Mouse (Mus musculus) embryonic facial prominence, embryonic 11.5 days (tissue): ENCODE data around the gene Nup160. TPM values are rescaled to one million over a fixed set of nuclear protein-coding genes. Genes with fewer than 3 reads are reported as not detected.

Experiments
- ATAC-seq: fragments of 200-750 bp; cut with Nextera tagmentation; replicated peaks from 2 replicates; pipeline ENCODE4 v1.8.0; 2017; ENCODE audit warnings: low read depth; ENCODE audit not compliant: insufficient number of reproducible peaks, low FRiP score, low TSS enrichment
- DNase-seq: peaks from one replicate; pipeline ENCODE4 v3.0.0-alpha.2; 2015; ENCODE audit warnings: low spot score
- H3K27ac ChIP-seq: fragments of 300-500 bp; sonication (generic); replicated peaks from 2 replicates; pipeline ENCODE4 v1.5.1; 2014; ENCODE audit warnings: mild to moderate bottlenecking, low read depth, low read length, control low read depth
- H3K27me3 ChIP-seq: fragments of 300-500 bp; sonication (generic); 2 replicates; pipeline ENCODE4 v1.6.1; 2014; ENCODE audit warnings: mild to moderate bottlenecking, low read length, moderate library complexity, mixed read lengths; ENCODE audit not compliant: control insufficient read depth, insufficient read depth
- H3K36me3 ChIP-seq: fragments of 300-500 bp; sonication (generic); replicated peaks from 2 replicates; pipeline ENCODE4 v1.6.1; 2014; ENCODE audit warnings: low read depth, mild to moderate bottlenecking, low read length, moderate library complexity, mixed read lengths; ENCODE audit not compliant: control insufficient read depth, insufficient read depth
- H3K4me1 ChIP-seq: fragments of 300-500 bp; sonication (generic); 2 replicates; pipeline ENCODE4 v1.6.1; 2014; ENCODE audit warnings: low read length, mixed read lengths; ENCODE audit not compliant: control insufficient read depth, insufficient read depth
- H3K4me2 ChIP-seq: fragments of 300-500 bp; sonication (generic); 2 replicates; pipeline ENCODE4 v1.6.1; 2014; ENCODE audit warnings: low read depth, mild to moderate bottlenecking, control low read depth, low read length, moderate library complexity
- H3K4me3 ChIP-seq: fragments of 300-500 bp; sonication (generic); 2 replicates; pipeline ENCODE4 v1.5.1; 2014; ENCODE audit warnings: low read depth, low read length, control low read depth
- H3K9ac ChIP-seq: fragments of 300-500 bp; sonication (generic); replicated peaks from 2 replicates; pipeline ENCODE4 v1.6.1; 2014; ENCODE audit warnings: mild to moderate bottlenecking, control low read depth, low read length
- H3K9me3 ChIP-seq: fragments of 300-500 bp; sonication (generic); replicated peaks from 2 replicates; pipeline ENCODE4 v1.6.1; 2016; ENCODE audit warnings: mild to moderate bottlenecking, low read length, inconsistent platforms, mixed read lengths; ENCODE audit not compliant: control insufficient read depth
- WGBS: fragments of 180-500 bp; shearing (Covaris S2); extraction: QIAGEN DNeasy Blood & Tissue Kit; methylation state at CpG from one replicate; pipeline ENCODE4 v1.1.7; 2014; 5-methylcytosine and 5-hydroxymethylcytosine counted together
- polyA plus RNA-seq: library from polyadenylated mRNA; unstranded; fragments of >200 nt; fragmentation: Nextera tagmentation; extraction: Ambion mirVana; gene quantifications from 2 replicates; pipeline ENCODE4 v1.2.1, GENCODE M21; 2014

Gene Nup160
- polyA plus RNA-seq, result 69.9 and 74.3 TPM in 2 replicates

DNA sequence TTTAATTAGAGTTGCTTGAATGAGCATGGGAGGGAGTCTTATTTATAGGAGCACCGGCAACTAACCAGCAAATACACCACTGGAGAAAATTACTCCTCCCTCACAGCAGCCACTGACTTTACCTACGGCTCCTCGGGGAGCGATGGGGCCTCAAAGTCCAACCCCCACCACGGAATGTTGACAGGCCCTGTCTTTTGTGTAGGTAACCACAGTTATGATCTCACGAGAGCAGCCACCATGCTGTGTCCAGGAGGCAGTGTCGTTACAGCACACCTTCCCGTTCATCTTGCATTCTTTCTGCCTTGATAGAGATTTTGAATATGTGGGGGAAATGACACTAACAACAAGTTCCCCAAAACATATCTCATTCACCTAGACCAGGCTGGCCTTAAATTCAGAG is at the start of gene Nup160:
Nup160 (plus strand) TSS at position 209 of the 400 bp plus-strand sequence.
- no peak for DNase-seq
- Histone ChIP-seq H3K4me2 (no peak within 1 kb of the TSS), H3K4me3 (no peak within 1 kb of the TSS), H3K9ac (no peak within 1 kb of the TSS), H3K36me3 (no peaks in the 10 kb centered on the region), H3K9me3 (no peaks in the 10 kb centered on the region), H3K27me3 (no peaks in the 10 kb centered on the region), H3K27ac (no peak within 1 kb of the TSS), H3K4me1 (no peaks in the 10 kb centered on the region)
- WGBS, result 77% methylated on average over 8 of the region's 8 CpGs
- ATAC-seq, result no peak

GRCm38 (mm10) chr2:90628261-90628660 is 48.8 kb upstream of the Nup160 start:
- H3K27me3 ChIP-seq, result no peaks in the 10 kb centered on the region
- no peaks in the 10 kb centered on the region for H3K36me3 ChIP-seq
- H3K4me3 ChIP-seq, result no peak overlapping the region
- H3K9ac ChIP-seq, result no peak overlapping the region
- H3K9me3 ChIP-seq, result no peaks in the 10 kb centered on the region
- no peak overlapping the region for H3K4me2 ChIP-seq
- DNase-seq (no peak), ATAC-seq (no peak)
- H3K4me1 ChIP-seq, result no peaks in the 10 kb centered on the region
- H3K27ac ChIP-seq, result no peak overlapping the region
- 93% methylated on average over 5 of the region's 5 CpGs for WGBS

DNA sequence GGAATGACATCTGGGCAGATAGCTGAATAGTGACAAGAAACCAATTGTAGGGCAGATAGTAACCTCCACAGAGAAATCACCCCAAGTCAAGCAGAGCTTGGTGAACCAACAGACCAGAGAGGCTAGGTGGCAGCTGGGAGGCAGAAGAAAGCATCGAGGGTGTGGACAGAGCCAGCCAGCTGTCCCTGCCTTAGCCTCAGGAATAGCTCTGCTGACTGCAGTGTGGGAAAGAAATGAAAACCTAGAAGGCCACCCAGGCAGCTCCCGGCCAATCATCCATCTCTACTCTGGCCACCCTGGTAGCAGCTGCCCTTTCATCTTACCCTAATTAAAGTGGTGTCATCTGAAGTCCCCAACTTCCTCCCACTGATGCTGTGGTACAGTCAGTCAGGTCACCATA is 47.5 kb upstream of the Nup160 start:
- ATAC-seq (no peak), DNase-seq (no peak)
- H3K9me3 ChIP-seq, result no peaks in the 10 kb centered on the region
- 51% methylated on average over 2 of the region's 2 CpGs for WGBS
- no peak overlapping the region for H3K27ac ChIP-seq
- H3K4me3 ChIP-seq, result no peak overlapping the region
- H3K36me3 ChIP-seq, result no peaks in the 10 kb centered on the region
- H3K9ac ChIP-seq, result no peak overlapping the region
- H3K4me1 ChIP-seq, result no peaks in the 10 kb centered on the region
- no peaks in the 10 kb centered on the region for H3K27me3 ChIP-seq
- H3K4me2 ChIP-seq, result no peak overlapping the region

DNA sequence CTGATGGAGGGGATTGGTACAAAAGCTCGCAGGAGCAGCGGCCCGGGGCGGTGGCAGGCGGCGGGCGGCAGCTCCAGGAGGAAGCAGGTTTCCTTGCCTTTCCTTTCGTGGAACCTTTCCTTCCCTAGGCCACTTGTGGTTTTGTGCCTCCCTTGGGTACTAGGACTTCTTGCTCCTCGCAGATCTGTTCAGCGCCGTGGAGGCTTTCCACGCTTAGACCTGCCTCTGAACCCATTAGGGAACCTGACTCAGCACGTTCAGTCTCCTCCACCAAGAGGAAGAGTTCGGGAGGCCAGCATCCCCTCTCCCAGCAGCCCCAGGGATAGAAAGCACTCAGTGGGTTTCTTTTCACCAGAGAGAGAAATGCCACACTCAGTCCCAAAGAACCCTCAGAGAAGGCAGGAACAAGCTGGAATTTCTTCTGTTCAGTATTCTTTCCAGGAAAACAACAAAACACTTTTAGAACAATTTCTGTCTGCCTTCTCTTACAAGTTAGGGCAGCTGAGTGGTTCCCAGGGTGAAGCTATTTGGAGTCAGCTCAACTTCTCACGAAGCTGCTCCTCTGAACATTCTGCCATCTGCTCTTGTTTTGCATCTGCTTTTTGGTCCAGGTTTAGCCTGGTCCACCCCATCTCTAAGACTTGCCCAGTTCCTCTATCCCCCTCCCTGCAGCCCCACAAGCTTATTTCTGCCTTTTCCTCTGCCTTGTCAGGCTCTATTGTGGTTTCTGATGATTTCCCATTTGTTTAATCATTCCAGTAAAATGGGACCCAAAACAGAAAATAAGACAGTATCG is 44.9 kb upstream of the Nup160 start:
- WGBS, result 73% methylated on average over 16 of the region's 16 CpGs
- Histone ChIP-seq H3K9ac (no peak overlapping the region), H3K4me1 (no peaks in the 10 kb centered on the region), H3K9me3 (no peaks in the 10 kb centered on the region), H3K36me3 (no peaks in the 10 kb centered on the region), H3K27me3 (no peaks in the 10 kb centered on the region), H3K4me3 (no peak overlapping the region), H3K4me2 (no peak overlapping the region), H3K27ac (no peak overlapping the region)
- no peak for ATAC-seq
- DNase-seq, result no peak

GRCm38 (mm10) chr2:90634671-90635070 is 42.3 kb upstream of the Nup160 start:
- H3K4me3 ChIP-seq, result no peak overlapping the region
- no peak overlapping the region for H3K9ac ChIP-seq
- no peak for ATAC-seq
- H3K27ac ChIP-seq, result no peak overlapping the region
- H3K4me1 ChIP-seq, result no peaks in the 10 kb centered on the region
- H3K27me3 ChIP-seq, result no peaks in the 10 kb centered on the region
- no peak for DNase-seq
- no peaks in the 10 kb centered on the region for H3K9me3 ChIP-seq
- H3K4me2 ChIP-seq, result no peak overlapping the region
- H3K36me3 ChIP-seq, result no peaks in the 10 kb centered on the region

DNA sequence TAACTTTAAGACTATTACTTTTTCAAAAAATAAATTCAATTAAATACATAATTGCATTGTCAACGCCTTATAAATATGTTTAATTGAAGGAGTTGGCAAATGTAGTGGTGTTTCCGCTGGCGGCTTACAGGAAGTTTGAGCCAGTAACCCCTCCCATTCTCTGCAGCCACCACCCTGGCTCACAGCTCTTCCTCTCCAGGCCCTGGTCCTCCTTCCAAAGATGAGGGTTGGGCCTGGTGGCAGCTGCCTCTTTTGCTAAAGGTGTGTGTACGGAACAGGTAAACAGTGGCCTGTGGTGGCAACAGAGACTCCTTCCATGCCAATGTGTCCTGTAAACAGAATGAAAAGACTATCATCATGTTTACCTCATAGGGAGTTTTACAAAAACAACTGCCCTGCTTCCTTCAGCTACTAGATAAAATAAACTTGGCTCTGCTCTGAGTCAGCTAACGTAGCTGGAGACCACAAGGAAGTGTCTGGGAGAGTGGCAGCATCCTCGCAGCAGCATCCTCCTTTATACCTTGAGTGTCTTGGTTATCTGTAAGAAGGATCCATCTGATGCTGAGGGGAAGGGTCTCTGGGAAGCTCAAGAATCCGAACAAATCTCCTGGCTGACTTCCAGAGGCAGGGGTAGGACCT is 41.8 kb upstream of the Nup160 start:
- Histone ChIP-seq H3K27me3 (no peaks in the 10 kb centered on the region), H3K4me3 (no peak overlapping the region), H3K4me2 (no peak overlapping the region), H3K9ac (no peak overlapping the region), H3K4me1 (no peaks in the 10 kb centered on the region), H3K36me3 (no peaks in the 10 kb centered on the region), H3K9me3 (no peaks in the 10 kb centered on the region), H3K27ac (no peak overlapping the region)
- DNase-seq (no peak), ATAC-seq (no peak)
- WGBS, result 77% methylated on average over 7 of the region's 7 CpGs

- ATAC-seq (no peak), DNase-seq (no peak)
- Histone ChIP-seq H3K9ac (no peak overlapping the region), H3K4me3 (no peak overlapping the region), H3K9me3 (no peaks in the 10 kb centered on the region), H3K27ac (no peak overlapping the region), H3K4me1 (no peaks in the 10 kb centered on the region), H3K27me3 (no peaks in the 10 kb centered on the region), H3K4me2 (no peak overlapping the region), H3K36me3 (no peaks in the 10 kb centered on the region)
- 85% methylated on average over 7 of the region's 7 CpGs for WGBS
Measured at GRCm38 (mm10) chr2:90636853-90637252, 40.2 kb upstream of the Nup160 start.

- H3K27me3 ChIP-seq, result no peaks in the 10 kb centered on the region
- H3K27ac ChIP-seq, result no peak overlapping the region
- no peak overlapping the region for H3K4me3 ChIP-seq
- H3K36me3 ChIP-seq, result no peaks in the 10 kb centered on the region
- H3K9ac ChIP-seq, result no peak overlapping the region
- no peaks in the 10 kb centered on the region for H3K9me3 ChIP-seq
- no peak overlapping the region for H3K4me2 ChIP-seq
- H3K4me1 ChIP-seq, result no peaks in the 10 kb centered on the region
- DNase-seq (no peak), ATAC-seq (no peak)
- 85% methylated on average over 8 of the region's 8 CpGs for WGBS
Measured at GRCm38 (mm10) chr2:90638986-90639746, 37.8 kb upstream of the Nup160 start.
